Mouse (Mus musculus): Measurements from ENCODE around the gene Urb1. TPM values are rescaled to one million over a fixed set of nuclear protein-coding genes. Genes with fewer than 3 reads are reported as not detected.

The Urb1 gene
- polyA plus RNA-seq, 1 experiment from 2014 or later, result 6.2 TPM

GRCm38 (mm10) chr16:90788580-90788979 lies 21.6 kb downstream of the Urb1 start:
- no peak overlapping the region for H3K4me3 ChIP-seq (ENCODE audit: low read length)

GRCm38 (mm10) chr16:90785257-90785656 lies 25.0 kb downstream of the Urb1 start:
- no peak for ATAC-seq
- Histone ChIP-seq H3K36me3 (ENCODE audit: control insufficient read depth, insufficient read depth, low read length) (peaks cover 25% of the 10 kb centered on the region), H3K27ac (ENCODE audit: low read length) (no peak overlapping the region), H3K4me3 (ENCODE audit: low read length) (no peak overlapping the region), H3K4me2 (ENCODE audit: low read depth, low read length) (no peak overlapping the region), H3K27me3 (replicated peaks; ENCODE audit: control insufficient read depth, insufficient read depth, low read length) (no peaks in the 10 kb centered on the region), H3K9me3 (ENCODE audit: control insufficient read depth, low read length) (no peaks in the 10 kb centered on the region), H3K4me1 (ENCODE audit: control insufficient read depth, insufficient read depth, low read length) (no peaks in the 10 kb centered on the region; the same call in 1 of the 2 replicates), H3K9ac (ENCODE audit: low read depth, low read length) (no peak overlapping the region)
- WGBS, result 73% methylated on average over 4 of the region's 4 CpGs

More at GRCm38 (mm10) chr16:90788580-90788979, 21.6 kb downstream of the Urb1 start:
- H3K9me3 ChIP-seq (ENCODE audit: control insufficient read depth, low read length), result no peaks in the 10 kb centered on the region
- no peak overlapping the region for H3K27ac ChIP-seq (ENCODE audit: low read length)
- no peaks in the 10 kb centered on the region for H3K4me1 ChIP-seq (ENCODE audit: control insufficient read depth, insufficient read depth, low read length)
- H3K27me3 ChIP-seq (replicated peaks; ENCODE audit: control insufficient read depth, insufficient read depth, low read length), result no peaks in the 10 kb centered on the region
- no peak for ATAC-seq
- peaks cover 26% of the 10 kb centered on the region for H3K36me3 ChIP-seq (ENCODE audit: control insufficient read depth, insufficient read depth, low read length)
- no peak overlapping the region for H3K4me2 ChIP-seq (ENCODE audit: low read depth, low read length)
- no peak overlapping the region for H3K9ac ChIP-seq (ENCODE audit: low read depth, low read length)
- WGBS, result 85% methylated on average over 6 of the region's 6 CpGs

- ATAC-seq, result no peak
- H3K9me3 ChIP-seq (ENCODE audit: control insufficient read depth, low read length), result no peaks in the 10 kb centered on the region
- no peak overlapping the region for H3K9ac ChIP-seq (ENCODE audit: low read depth, low read length)
- H3K27me3 ChIP-seq (replicated peaks; ENCODE audit: control insufficient read depth, insufficient read depth, low read length), result no peaks in the 10 kb centered on the region
- no peak overlapping the region for H3K4me2 ChIP-seq (ENCODE audit: low read depth, low read length)
- H3K36me3 ChIP-seq (ENCODE audit: control insufficient read depth, insufficient read depth, low read length), result peaks cover 19% of the 10 kb centered on the region; the same call in 1 of the 2 replicates
- no peak overlapping the region for H3K27ac ChIP-seq (ENCODE audit: low read length)
- 89% methylated on average over 11 of the region's 11 CpGs for WGBS
- H3K4me3 ChIP-seq (ENCODE audit: low read length), result no peak overlapping the region
- peaks cover 8% of the 10 kb centered on the region for H3K4me1 ChIP-seq (ENCODE audit: control insufficient read depth, insufficient read depth, low read length)
Observed at GRCm38 (mm10) chr16:90783302-90783701, 26.9 kb downstream of the Urb1 start.

GRCm38 (mm10) chr16:90779783-90780182 lies 30.4 kb downstream of the Urb1 start:
- H3K4me3 ChIP-seq (ENCODE audit: low read length), result no peak overlapping the region
- H3K9me3 ChIP-seq (ENCODE audit: control insufficient read depth, low read length), result no peaks in the 10 kb centered on the region
- H3K27me3 ChIP-seq (replicated peaks; ENCODE audit: control insufficient read depth, insufficient read depth, low read length), result no peaks in the 10 kb centered on the region
- WGBS, result 28% methylated on average over 11 of the region's 11 CpGs
- peaks cover 8% of the 10 kb centered on the region for H3K4me1 ChIP-seq (ENCODE audit: control insufficient read depth, insufficient read depth, low read length)
- ATAC-seq, result peak; percentile 92
- no peak overlapping the region for H3K4me2 ChIP-seq (ENCODE audit: low read depth, low read length)
- peak overlapping the region; percentile 63 for H3K27ac ChIP-seq (ENCODE audit: low read length)
- H3K36me3 ChIP-seq (ENCODE audit: control insufficient read depth, insufficient read depth, low read length), result peaks cover 8% of the 10 kb centered on the region; the same call in 1 of the 2 replicates
- 0 out of 2 replicates have a peak overlapping the region, but pooled peaks have one; percentile 3 for H3K9ac ChIP-seq (ENCODE audit: low read depth, low read length)

DNA sequence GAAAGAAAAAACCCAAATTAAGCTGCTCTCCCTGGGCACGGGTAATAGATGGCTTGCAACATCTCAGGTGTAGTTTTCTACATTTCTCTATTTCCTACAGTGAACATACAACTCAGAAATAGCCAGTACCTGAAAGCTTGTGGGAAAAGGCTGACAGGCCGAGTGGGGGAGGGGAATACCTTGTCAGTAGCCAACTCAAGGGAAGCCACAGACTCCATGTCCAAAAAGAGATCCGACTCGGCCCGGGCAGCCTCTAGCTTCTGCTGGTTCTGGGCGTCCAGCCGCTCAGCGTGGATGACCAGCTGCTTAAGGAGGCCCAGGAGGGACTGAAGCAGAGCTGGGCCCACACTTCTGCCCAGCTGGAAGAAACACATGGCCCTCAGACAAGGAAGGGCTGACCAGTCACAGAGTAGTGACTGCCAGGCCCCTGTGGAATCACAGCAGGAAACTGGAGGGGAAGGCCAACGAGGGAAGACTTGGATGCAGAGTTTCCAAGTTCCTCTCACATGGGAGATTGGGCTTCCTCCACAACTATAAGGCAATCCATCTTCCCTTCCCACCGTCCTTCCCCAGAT lies 34.2 kb downstream of the Urb1 start:
- Histone ChIP-seq H3K27me3 (replicated peaks; ENCODE audit: control insufficient read depth, insufficient read depth, low read length) (no peaks in the 10 kb centered on the region), H3K9ac (ENCODE audit: low read depth, low read length) (no peak overlapping the region), H3K9me3 (ENCODE audit: control insufficient read depth, low read length) (no peaks in the 10 kb centered on the region), H3K4me2 (ENCODE audit: low read depth, low read length) (no peak overlapping the region), H3K27ac (ENCODE audit: low read length) (no peak overlapping the region), H3K4me3 (ENCODE audit: low read length) (no peak overlapping the region), H3K4me1 (ENCODE audit: control insufficient read depth, insufficient read depth, low read length) (peaks cover 8% of the 10 kb centered on the region), H3K36me3 (ENCODE audit: control insufficient read depth, insufficient read depth, low read length) (peaks cover 10% of the 10 kb centered on the region)
- ATAC-seq, result no peak
- WGBS, result 82% methylated on average over 10 of the region's 10 CpGs

DNA sequence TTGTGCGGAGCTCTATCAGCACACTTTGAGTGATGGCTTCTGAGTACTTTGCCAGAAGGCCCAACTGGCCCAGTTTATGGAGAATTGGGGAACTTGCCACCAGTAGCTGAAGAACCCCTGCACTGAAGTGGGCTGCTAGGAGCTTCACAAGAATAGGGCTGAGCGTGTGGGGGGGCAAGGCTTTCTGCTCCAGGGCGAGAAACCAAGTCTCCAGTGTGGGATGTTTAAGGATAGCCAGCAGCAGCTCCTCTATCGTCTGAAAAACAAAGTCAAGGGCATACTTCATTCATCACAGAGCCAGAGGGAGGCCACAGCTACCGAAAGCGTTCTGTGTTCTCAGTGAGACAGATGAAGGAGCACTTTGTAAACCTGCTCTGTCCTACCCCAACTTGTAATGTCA lies 35.6 kb downstream of the Urb1 start:
- WGBS, result 89% methylated on average over 6 of the region's 6 CpGs
- Histone ChIP-seq H3K36me3 (ENCODE audit: control insufficient read depth, insufficient read depth, low read length) (peaks cover 10% of the 10 kb centered on the region), H3K27ac (ENCODE audit: low read length) (no peak overlapping the region), H3K4me3 (ENCODE audit: low read length) (no peak overlapping the region), H3K27me3 (replicated peaks; ENCODE audit: control insufficient read depth, insufficient read depth, low read length) (no peaks in the 10 kb centered on the region), H3K4me1 (ENCODE audit: control insufficient read depth, insufficient read depth, low read length) (peaks cover 5% of the 10 kb centered on the region; the same call in 1 of the 2 replicates), H3K9me3 (ENCODE audit: control insufficient read depth, low read length) (no peaks in the 10 kb centered on the region), H3K9ac (ENCODE audit: low read depth, low read length) (no peak overlapping the region), H3K4me2 (ENCODE audit: low read depth, low read length) (no peak overlapping the region)
- ATAC-seq, result no peak

- peaks cover under 1% of the 10 kb centered on the region; the same call in 1 of the 2 replicates for H3K4me1 ChIP-seq (ENCODE audit: control insufficient read depth, insufficient read depth, low read length)
- H3K4me2 ChIP-seq (ENCODE audit: low read depth, low read length), result no peak overlapping the region
- no peak for ATAC-seq
- no peak overlapping the region for H3K27ac ChIP-seq (ENCODE audit: low read length)
- H3K4me3 ChIP-seq (ENCODE audit: low read length), result no peak overlapping the region
- no peak overlapping the region for H3K9ac ChIP-seq (ENCODE audit: low read depth, low read length)
- no peaks in the 10 kb centered on the region for H3K27me3 ChIP-seq (replicated peaks; ENCODE audit: control insufficient read depth, insufficient read depth, low read length)
- H3K36me3 ChIP-seq (ENCODE audit: control insufficient read depth, insufficient read depth, low read length), result peaks cover 12% of the 10 kb centered on the region
- H3K9me3 ChIP-seq (ENCODE audit: control insufficient read depth, low read length), result no peaks in the 10 kb centered on the region
- 92% methylated on average over 12 of the region's 12 CpGs for WGBS
Observed at GRCm38 (mm10) chr16:90774216-90774615, 36.0 kb downstream of the Urb1 start.

DNA sequence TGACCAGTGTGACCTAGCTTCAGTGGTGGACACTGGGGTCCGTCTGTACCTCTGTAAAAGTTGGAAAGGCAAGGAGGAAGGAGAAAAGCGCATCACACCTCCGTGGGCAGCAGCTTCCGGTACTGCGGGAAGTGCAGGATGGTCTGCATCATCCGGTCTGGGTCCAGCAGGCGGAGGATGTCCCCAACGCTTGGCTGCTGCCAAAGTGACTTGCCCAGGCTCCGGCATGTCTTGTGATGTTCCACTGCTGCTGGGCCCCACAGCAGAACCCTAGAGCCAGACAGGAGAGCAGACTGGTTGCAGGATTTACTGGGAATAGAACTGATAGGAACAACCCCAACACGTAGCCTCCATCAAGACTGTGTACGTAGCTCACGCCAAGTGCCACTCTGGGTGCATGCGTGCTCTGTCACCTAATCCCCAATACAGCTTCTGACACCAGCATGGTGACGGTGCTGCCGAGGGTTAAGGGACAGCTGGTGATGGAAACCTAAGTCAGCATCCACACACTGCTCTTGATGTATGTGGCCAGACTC lies 43.2 kb downstream of the Urb1 start:
- H3K4me3 ChIP-seq (ENCODE audit: low read length), result no peak overlapping the region
- no peaks in the 10 kb centered on the region for H3K27me3 ChIP-seq (replicated peaks; ENCODE audit: control insufficient read depth, insufficient read depth, low read length)
- no peaks in the 10 kb centered on the region for H3K4me1 ChIP-seq (ENCODE audit: control insufficient read depth, insufficient read depth, low read length)
- peaks cover 20% of the 10 kb centered on the region for H3K36me3 ChIP-seq (ENCODE audit: control insufficient read depth, insufficient read depth, low read length)
- no peaks in the 10 kb centered on the region for H3K9me3 ChIP-seq (ENCODE audit: control insufficient read depth, low read length)
- no peak overlapping the region for H3K27ac ChIP-seq (ENCODE audit: low read length)
- no peak overlapping the region for H3K4me2 ChIP-seq (ENCODE audit: low read depth, low read length)
- no peak for ATAC-seq
- no peak overlapping the region for H3K9ac ChIP-seq (ENCODE audit: low read depth, low read length)
- WGBS, result 93% methylated on average over 15 of the region's 15 CpGs

DNA sequence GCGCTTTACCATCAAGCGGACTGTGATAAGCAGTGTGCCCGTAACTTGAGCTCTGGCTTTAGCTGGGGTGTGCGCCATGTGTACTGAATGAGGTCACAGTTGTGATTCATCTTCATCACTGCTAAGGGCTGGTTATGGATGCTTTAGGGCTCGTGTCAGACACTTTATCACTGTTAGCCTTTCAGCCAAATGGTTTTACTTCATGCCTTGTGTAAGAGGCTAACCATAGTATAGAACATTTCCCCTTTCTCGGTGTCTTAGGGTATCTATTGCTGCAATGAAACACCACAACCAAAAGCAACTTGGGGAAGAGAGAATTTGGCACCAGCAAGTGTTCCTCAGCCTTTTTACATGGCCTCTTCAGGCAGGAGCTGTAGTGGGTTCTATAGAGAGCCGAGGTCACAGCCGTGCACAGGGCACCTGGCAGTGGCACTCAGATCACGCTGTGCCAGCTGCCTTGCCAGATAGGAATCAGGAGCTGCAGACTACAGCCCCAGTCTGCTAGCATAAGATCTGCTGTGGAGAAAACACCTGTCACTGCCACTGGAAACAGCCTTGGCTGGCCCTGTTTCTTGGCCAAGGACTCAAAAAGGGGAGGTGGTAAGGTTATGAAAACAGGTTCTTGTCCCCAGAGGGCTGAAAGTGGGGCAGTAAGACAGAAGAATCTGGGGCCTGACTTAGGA lies 44.9 kb downstream of the Urb1 start:
- WGBS, result 86% methylated on average over 9 of the region's 9 CpGs
- peaks cover 23% of the 10 kb centered on the region for H3K36me3 ChIP-seq (ENCODE audit: control insufficient read depth, insufficient read depth, low read length)
- H3K9me3 ChIP-seq (ENCODE audit: control insufficient read depth, low read length), result no peaks in the 10 kb centered on the region
- no peak overlapping the region for H3K9ac ChIP-seq (ENCODE audit: low read depth, low read length)
- no peak for ATAC-seq
- H3K27ac ChIP-seq (ENCODE audit: low read length), result no peak overlapping the region
- no peaks in the 10 kb centered on the region for H3K4me1 ChIP-seq (ENCODE audit: control insufficient read depth, insufficient read depth, low read length)
- no peak overlapping the region for H3K4me2 ChIP-seq (ENCODE audit: low read depth, low read length)
- no peak overlapping the region for H3K4me3 ChIP-seq (ENCODE audit: low read length)
- no peaks in the 10 kb centered on the region for H3K27me3 ChIP-seq (replicated peaks; ENCODE audit: control insufficient read depth, insufficient read depth, low read length)
